Mouse (Mus musculus): Measurements from ENCODE around the gene Hoxa10. TPM values are rescaled to one million over a fixed set of nuclear protein-coding genes. Genes with fewer than 3 reads are reported as not detected.

The Hoxa10 gene
- polyA plus RNA-seq (2012; rRNA removed), result not detected in 2 replicates

DNA sequence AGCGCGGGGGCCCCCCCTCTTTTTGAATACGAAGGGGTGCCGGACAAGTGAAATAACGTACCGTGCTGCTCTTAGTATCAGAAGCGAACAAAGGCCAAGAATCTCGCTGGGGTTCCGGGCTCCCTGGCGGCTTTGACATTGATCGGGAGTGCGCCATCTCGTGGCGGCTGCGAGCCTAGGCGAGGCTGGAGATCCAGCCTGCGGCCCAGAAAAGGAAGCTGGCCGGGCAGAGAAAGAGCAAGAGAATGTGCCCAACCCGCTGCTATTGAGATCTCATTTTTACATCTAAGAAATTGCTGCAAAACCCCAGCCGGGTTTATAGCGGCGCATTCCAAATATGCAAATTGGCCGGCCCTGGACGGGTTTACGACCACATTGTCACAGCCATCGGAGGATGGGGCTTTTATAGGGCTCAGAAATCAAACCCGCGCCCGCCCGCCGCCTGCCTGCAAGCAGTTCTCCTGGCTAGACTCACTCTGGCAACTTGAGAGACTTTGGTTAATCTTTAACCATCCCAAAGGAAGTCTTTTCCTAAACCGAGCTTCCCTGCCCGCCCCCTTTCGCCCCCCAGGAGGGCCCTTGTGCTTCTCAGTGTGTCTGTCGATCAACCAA is at the start of gene Hoxa10:
TSS of gene Hoxa10 (minus strand) at position 466 of the 612 bp plus-strand sequence.

DNA sequence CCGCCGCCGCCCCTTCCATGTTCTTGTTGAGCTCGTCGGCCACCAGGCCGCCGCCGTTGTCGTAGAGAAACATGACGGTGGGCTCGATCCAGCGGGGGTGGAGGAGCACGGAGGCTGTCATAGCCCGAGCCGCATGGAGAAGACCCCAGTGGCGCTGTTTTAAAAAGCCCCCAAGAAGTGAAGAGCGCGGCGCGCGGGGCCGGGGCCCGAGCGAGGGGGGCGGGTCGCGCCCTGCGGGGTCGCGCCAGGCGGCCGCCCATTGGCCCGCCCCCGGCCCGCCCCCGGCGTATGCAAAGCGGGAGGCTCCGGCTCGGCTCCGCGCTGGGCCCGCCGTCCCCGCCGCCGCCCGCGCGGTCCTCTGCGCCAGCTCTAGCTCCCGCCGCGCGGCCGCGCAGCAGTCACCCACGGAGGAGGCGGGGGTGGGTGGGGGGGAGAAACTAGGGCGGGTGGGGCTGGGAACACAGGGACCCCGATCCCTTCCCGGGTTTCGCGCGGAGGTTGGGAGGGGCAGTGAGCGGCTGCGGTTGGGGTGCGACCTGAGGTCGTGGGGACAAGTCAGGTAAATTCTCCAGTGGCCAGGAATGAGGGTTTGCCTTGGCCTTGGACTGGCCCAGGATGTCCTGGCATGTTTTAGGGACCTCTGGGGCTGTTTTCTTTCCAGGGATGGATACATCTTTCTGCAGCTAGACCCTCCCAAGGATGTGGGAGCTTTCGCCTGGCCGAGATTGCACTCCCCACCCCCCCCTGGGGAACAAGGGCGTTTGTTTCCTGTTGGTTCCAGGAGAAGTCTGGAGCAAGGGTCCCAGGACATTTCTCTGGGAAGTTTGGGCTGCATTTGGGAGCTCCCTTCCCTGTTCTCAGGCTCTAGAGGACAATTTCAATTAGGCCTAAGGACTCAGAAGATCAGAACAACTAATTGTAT is 20.3 kb upstream of the Hoxa10 start, which contains the start of gene Hoxa13:
TSS of gene Hoxa13 (minus strand) at position 227 of the 922 bp plus-strand sequence.

DNA sequence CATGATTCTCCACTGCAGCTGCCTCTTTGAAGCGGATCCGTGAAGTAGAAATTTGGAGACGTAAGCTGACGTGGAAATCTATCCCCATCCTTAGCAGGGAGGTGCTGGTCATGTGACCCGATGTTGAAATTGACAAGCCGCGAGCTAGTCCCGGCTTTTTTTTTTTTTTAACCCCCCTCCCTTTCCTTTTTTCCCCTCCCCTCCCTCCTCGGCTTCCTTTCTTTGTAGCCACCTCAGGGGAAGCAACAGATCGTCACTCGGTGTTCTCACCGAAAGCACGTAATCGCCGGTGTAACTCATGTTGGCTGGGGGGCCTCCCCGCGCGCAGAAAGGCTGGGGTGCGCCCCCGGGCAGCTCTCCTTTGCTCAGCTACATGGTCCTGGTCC is 5.1 kb upstream of the Hoxa10 start, which contains the start of gene Hoxa11:
TSS of gene Hoxa11 (minus strand) at position 54 of the 386 bp plus-strand sequence.

DNA sequence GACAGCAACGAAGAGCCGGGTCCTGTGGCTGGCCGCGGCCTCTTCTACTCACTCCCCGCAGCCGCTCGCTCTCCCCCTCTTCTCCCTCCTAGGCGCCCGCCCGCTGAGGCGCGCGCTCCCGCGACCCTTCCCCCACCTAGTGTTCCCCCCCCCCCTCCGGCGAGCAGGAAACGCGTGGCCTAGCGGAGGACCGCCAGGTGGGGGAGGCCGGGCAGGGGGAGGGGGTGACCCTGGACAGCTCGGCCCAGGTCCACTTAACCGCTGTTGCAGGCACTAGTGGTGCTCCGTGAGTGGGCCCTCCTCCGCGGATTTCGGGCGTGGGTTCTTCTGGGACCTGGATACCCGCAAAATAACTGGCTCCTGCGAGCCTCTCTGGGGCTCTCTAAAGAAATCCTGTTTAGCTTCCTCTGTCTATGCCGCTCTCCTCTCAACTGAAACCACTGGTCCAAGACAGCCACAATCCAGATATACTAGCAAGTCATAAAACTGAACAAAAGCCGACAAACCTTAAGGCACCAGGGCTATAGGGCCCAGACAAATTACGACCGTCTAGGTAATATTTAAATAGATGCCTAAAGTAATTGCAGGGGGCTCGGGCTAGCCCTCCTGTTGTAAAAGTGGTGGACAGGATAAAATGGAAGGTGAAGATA is 10.0 kb downstream of the Hoxa10 start, which contains the start of gene Hoxa9:
TSS of gene Hoxa9 (minus strand) at position 574 of the 650 bp plus-strand sequence.

DNA sequence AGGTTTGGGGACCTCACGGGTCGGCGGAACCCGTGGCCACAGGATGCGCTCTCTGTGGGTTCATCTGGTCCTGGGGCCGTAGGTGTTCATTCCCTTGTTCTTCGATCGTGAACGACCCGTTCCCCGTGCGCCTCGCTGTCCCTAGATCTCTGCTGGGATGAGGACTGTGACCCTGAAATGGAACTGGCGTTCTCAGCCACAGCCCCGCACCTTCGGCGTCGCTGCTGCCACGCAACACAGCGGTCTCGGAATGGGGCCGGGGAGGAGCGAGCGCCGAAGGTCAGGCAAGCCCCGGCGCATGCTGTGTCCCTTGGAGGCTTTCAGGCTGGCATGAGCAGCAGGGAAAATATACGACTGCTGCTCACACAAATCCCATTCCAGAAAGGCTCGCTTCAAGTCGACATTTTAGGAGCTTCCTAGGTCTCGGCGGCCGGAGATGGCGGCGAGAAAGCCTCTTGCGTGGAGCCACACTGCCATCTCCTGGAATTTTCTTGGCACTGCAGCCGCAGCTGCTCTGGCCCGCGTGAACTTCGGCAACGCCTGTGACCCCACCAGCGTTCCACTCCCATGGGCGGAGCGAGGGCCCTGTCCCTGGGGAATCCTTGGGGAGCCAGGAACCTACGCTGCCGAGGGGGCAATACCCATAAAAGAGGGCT is 19.2 kb downstream of the Hoxa10 start, which contains the start of gene Hoxa7:
TSS of gene Hoxa7 (minus strand) at position 518 of the 656 bp plus-strand sequence.

DNA sequence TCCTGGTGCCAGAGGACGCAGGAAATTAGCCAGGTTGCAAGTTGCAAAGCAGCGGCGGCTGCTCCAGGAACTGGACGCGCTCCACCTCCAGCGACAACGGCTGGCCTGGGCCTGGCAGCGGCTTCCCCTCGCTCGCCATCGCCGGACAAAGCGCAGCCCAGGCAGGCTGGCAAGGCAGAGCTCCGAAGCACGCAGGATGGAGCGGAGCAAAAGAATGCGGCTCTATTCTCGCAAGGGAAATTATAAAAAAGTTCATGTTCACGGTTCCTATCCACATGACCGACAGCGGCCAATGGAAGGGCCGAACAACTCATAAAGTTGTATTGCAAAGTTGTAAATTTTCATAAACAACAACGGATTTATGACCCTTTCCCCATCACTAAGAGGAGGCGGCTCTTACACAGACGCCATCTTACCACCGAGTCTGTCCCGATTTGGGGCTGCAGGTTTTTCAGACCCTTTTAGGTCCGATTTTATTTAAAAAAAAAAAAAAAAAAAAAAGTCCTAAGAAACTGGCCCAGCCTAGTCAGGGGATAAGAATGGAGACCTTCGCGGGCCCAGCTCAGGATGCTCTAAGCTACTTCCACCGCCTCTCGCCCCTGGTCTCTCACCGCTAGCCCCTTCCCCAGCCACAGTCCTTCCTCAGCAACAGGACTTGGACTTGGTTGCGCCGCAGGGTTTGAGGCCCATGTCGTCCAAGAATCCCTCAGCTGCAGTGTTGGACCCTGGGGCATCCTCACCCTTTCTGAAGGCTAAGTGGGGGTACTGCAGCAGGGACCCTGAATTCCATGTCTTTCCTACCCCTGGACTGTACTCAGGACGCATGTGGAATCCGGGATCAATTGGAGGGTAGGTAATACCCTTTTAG is 27.3 kb downstream of the Hoxa10 start, which contains the start of the genes Hoxa3 and Gm28308:
TSS of gene Hoxa3 (minus strand) at position 218 of the 868 bp plus-strand sequence.
TSS of gene Gm28308 (minus strand) at position 221 of the 868 bp plus-strand sequence.

DNA sequence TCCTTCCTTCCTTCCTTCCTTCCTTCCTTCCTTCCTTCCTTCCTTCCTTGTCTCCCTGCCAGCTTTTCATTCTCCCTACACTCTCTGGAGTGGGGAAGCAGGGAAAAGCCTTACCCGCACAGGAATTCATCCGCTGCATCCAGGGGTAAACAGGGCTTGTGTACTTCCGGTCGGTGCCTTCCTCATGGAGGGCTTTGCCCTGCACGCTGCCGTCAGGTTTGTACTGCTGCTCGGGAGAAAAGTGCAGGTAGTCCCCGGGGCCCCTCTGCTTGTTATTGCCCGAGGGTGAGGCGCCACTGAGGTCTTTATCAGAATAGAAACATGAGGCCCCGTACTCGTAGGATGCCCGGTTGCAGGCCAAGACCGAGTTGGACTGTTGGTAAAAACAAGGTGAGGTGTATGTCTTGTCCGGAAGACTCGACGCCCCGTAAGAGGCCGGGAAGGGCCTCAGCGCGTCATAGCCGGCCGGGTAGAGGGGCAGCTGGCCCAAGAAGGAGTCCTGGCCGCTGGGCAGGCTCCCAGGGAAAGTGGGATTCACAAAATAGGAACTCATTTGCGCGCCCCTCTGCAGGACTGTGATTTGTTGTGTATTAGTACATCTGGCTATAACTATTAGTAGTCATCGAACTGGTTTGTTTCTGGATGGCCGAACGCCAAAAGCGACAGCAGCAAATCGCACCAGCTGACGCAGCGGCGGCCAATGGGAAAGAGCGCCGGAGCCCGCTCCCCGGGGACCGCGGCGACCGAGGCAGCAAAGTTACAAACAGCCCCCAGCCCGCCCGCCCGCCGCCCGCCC is 32.4 kb downstream of the Hoxa10 start, which contains the start of gene Hoxa6:
TSS of gene Hoxa6 (minus strand) at position 651 of the 796 bp plus-strand sequence.

DNA sequence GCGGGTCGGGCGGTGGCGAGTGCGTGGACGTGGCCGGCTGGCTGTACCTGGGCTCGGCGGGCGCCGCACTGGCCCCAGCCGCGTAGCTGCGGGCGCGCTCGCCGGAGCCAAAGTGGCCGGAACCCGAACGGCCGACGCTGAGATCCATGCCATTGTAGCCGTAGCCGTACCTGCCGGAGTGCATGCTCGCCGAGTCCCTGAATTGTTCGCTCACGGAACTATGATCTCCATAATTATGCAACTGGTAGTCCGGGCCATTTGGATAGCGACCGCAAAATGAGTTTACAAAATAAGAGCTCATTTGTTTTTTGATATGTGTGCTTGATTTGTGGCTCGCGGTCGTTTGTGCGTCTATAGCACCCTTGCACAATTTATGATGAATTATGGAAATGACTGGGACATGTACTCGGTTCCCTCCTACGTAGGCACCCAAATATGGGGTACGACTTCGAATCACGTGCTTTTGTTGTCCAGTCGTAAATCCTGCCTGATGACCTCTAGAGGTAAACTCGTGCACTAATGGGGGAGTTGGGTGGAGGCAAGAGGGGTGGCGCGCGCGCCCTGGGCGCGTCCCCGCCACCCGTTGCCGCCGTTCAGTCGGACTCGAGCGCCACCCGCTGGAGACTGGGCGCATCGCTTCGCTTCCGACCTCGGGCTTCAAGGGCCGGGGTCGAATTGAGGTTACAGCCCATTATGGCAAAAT is 36.5 kb downstream of the Hoxa10 start, which contains the start of gene Hoxa5:
TSS of gene Hoxa5 (minus strand) at position 538 of the 703 bp plus-strand sequence.

DNA sequence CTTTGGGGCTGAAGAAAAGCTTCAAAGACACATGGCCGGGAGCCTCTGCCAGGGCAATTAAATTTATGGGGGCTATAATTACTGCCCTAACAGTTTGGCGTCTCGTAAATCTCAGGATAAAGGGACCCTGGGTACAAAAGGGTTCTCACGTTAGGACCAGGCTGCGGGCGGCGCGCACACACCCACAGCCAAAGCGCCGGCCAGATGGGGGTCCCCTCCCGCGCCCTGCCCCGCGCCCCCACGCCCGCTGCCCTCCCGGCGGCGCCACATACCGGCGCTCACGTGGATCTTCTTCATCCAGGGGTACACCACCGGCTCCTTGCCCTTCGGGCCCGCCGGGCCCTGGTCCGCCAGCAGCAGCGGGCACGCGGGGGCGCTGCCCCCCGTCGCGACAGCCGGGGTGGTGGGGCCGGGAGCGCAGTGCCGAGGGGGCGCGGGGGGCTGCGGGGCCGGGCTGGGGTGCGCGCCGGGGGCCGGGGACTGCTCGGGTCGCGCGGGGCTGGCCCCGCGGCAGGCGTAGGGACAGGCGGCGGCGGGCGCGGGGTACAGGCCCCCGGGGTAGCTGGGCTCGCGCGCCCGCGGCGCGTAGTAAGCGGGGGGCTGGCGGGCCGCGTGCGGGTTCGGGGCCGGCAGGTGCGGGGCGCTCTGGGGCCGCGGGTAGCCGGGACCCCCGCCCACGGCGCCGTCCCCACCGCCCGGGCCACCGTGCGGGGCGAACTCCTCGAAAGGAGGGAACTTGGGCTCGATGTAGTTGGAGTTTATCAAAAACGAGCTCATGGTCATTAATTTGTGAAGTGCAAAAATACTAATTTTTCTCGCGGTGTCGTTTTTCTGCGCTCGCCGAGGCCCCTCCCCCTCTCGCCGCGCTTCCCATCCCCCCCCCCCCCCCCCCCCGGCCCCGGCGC is 49.5 kb downstream of the Hoxa10 start, which contains the start of gene Hoxa4:
TSS of gene Hoxa4 (minus strand) at position 848 of the 905 bp plus-strand sequence.

Other genes starting within 250 kb of the Hoxa10 start
- gene Skap2, start 228.3 kb downstream of the Hoxa10 start, polyA plus RNA-seq (2012; rRNA removed), result 0.99 and 1.1 TPM in 2 replicates
- 0.04 and 0.12 TPM in 2 replicates for gene Hoxa1, start 82.5 kb downstream of the Hoxa10 start, polyA plus RNA-seq (2012; rRNA removed)
- gene Hoxa2, start 76.0 kb downstream of the Hoxa10 start, polyA plus RNA-seq (2012; rRNA removed), result 2.0 and 2.2 TPM in 2 replicates
- 0.04 TPM in 1 of 2 replicates, not detected in the other for gene 5730596B20Rik, start 63.4 kb downstream of the Hoxa10 start, polyA plus RNA-seq (2012; rRNA removed)
- gene Hoxa4, start 49.1 kb downstream of the Hoxa10 start, polyA plus RNA-seq (2012; rRNA removed), result 1.9 and 2.3 TPM in 2 replicates
- gene Hoxa5, start 36.3 kb downstream of the Hoxa10 start, polyA plus RNA-seq (2012; rRNA removed), result 3.2 and 8.2 TPM in 2 replicates
- gene Hoxa6, start 32.1 kb downstream of the Hoxa10 start, polyA plus RNA-seq (2012; rRNA removed), result 0.19 and 0.26 TPM in 2 replicates
- 4.5 and 6.0 TPM in 2 replicates for gene Hoxa3, start 27.5 kb downstream of the Hoxa10 start, polyA plus RNA-seq (2012; rRNA removed)
- gene Gm28308, start 27.5 kb downstream of the Hoxa10 start, polyA plus RNA-seq (2012; rRNA removed), result 0.24 and 0.61 TPM in 2 replicates
- gene Hoxa7, start 19.0 kb downstream of the Hoxa10 start, polyA plus RNA-seq (2012; rRNA removed), result 1.8 and 2.3 TPM in 2 replicates
- 0.15 TPM in 1 of 2 replicates, not detected in the other for gene Hoxa9, start 9.8 kb downstream of the Hoxa10 start, polyA plus RNA-seq (2012; rRNA removed)
- not detected in 2 replicates for gene Hoxa11, start 5.0 kb upstream of the Hoxa10 start, polyA plus RNA-seq (2012; rRNA removed)
- gene Hoxa13, start 20.0 kb upstream of the Hoxa10 start, polyA plus RNA-seq (2012; rRNA removed), result not detected in 2 replicates
- gene Evx1, start 72.6 kb upstream of the Hoxa10 start, polyA plus RNA-seq (2012; rRNA removed), result not detected in 2 replicates

Measured in stomach, adult 2 months (tissue).